Mouse (Mus musculus) bone marrow macrophage, adult 2 months (primary cell): ENCODE data around the gene Trpc4.

Experiments
- CTCF ChIP-seq: IDR thresholded peaks from 2 replicates; pipeline ENCODE4 v1.5.1; 2012; ENCODE audit warnings: low read depth, mild to moderate bottlenecking, low read length, moderate library complexity
- POLR2A ChIP-seq: IDR thresholded peaks from 2 replicates; pipeline ENCODE4 v1.6.1; 2012; ENCODE audit warnings: mild to moderate bottlenecking, low read depth, low read length, borderline replicate concordance

DNA sequence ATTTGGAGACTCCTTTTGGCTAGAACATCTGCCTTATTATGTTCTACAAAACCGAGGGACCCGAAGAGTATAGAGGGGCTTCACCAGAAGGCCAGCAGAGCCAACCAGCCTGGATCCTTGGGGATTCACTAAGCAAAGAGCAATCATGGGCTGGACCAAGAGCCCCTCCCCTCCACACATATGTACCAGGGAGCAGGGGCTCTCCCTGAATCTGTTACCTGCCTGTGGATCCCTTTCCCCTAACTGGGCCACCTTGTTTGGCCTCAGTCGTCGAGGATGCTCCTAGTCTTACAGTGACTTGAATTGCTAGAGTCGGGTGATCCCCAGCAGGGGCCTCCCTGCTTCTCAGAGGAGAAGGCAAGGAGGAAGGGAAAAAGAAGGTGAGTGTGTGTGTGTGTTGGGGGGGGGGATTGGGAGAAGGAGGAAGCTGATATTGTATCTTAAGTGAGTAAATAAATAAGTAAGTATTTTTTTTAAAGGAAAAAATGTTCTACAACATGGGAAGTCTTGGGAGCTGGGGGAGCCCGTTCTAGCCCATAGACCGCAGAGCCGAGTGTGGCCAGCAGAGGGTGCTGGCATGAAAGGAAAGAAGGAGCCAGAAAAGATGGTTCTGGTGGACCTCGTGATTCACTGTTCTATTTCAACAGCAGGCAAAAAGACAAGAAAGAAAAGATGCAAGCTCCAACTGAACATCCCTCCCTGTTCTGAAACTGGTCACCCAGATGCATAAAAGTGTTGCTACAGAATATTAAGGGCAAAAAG is 197.2 kb downstream of the Trpc4 start:
- TF ChIP-seq CTCF (peak; percentile 69; the same call in 1 of the 2 replicates), POLR2A (no peak)
